In genomic region chr4:53131538-53131937, GRCm38 (mm10) we compare ENCODE assay signal across 20 mouse cellular contexts.
"Had no signal": no experiment of that assay in that cellular context is flagged by ENCODE, and none has a peak within 500 bp of the region (broad histone marks: within the 10 kb centered on the region; RNA-seq: fewer than 3 reads in every experiment).

No protein-coding gene starts in this region.

- DNase-seq: kidney, adult 8-10 months; kidney, postnatal 14 days; kidney, postnatal 4 days; lung, adult 18-20 months; lung, postnatal 10 days; lung, postnatal 36 days; retina, postnatal 1 day; right cerebral cortex, postnatal 25 days; thymus, adult 18-20 months; thymus, postnatal 36 days had no signal

- H3K9ac ChIP-seq: limb, embryonic 13.5 days; lung, embryonic 15.5 days; midbrain, embryonic 13.5 days; neural tube, embryonic 13.5 days had no signal

- H3K4me3 ChIP-seq: limb, embryonic 10.5 days; limb, embryonic 13.5 days; lung, embryonic 15.5 days; megakaryocyte, embryonic 14.5 days; midbrain, embryonic 10.5 days; midbrain, embryonic 13.5 days; myocyte; neural tube, embryonic 13.5 days had no signal

- H3K27me3 ChIP-seq: limb, embryonic 13.5 days; lung, embryonic 15.5 days; megakaryocyte, embryonic 14.5 days; midbrain, embryonic 13.5 days; neural tube, embryonic 13.5 days had no signal

- H3K27ac ChIP-seq: limb, embryonic 10.5 days; limb, embryonic 13.5 days; lung, embryonic 15.5 days; midbrain, embryonic 10.5 days; midbrain, embryonic 13.5 days; neural tube, embryonic 13.5 days had no signal

- H3K4me1 ChIP-seq: limb, embryonic 10.5 days; limb, embryonic 13.5 days; midbrain, embryonic 13.5 days had no signal

- ATAC-seq: intestine, postnatal 0 days; midbrain, embryonic 13.5 days; midbrain, embryonic 16.5 days had no signal

- H3K9me3 ChIP-seq: limb, embryonic 10.5 days; lung, embryonic 15.5 days; midbrain, embryonic 13.5 days had no signal

- H3K4me2 ChIP-seq: limb, embryonic 13.5 days; lung, embryonic 15.5 days; midbrain, embryonic 13.5 days; neural tube, embryonic 13.5 days had no signal
